Mouse (Mus musculus) gastrocnemius, postnatal 14 days (tissue): ENCODE data around the gene Skap1. TPM values are rescaled to one million over a fixed set of nuclear protein-coding genes. Genes with fewer than 3 reads are reported as not detected.

Experiments used
- DNase-seq: peaks from one replicate; pipeline ENCODE4 v3.0.0; 2021; ENCODE audit warnings: mixed read lengths
- intact Hi-C: fragments of 180-260 bp; cut with DNase I; formaldehyde crosslinking; loops from one replicate; pipeline ENCODE4 v1.15.1; 2025; ENCODE audit warnings: low total_unique reads
- total RNA-seq, 2 experiments: library from RNA; stranded (reverse); gene quantifications; 2 replicates each; pipeline ENCODE4 v1.2.3; 2021

Gene Skap1
- total RNA-seq, 2 experiments from 2014 or later: 0.20 TPM; not detected in 1

DNA sequence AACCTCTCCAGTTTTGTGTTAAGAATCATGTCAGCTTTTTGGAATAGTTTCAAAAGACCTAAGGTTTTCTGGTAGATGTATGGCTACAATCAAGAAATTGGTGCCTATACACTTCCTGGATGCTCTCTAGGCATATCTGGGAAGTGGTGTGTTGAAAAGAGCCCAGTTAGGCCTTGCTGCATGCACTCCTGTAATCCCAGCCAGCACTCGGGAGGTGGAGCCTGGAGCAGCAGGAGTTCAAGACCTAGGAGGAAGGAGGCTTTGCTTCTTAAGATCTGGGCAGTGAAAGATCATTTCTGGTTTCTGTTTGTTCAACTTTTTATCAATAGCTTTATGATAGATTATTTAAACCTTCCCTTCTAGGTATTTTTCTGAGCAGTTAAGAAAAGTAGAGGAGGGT, 326.3 kb downstream of the Skap1 start:
- DNase-seq: no peak

DNA sequence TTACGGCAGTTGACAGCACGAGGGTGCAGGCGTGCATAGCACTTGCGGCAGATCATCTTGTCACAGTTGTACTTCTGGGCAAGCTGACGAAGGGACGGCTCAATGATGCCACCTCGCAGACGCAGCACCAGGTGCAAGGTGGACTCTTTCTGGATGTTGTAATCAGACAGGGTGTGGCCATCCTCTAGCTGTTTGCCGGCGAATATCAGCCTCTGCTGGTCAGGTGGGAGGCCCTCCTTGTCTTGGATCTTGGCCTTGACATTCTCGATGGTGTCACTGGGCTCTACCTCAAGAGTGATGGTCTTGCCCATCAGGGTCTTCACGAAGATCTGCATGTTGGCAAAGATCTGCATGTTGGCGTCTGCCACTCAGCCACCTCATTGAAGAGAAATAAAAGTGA, 331.1 kb downstream of the Skap1 start:
- intact Hi-C loops: no loop called here
- no peak for DNase-seq

More for the DNA sequence above, 326.3 kb downstream of the Skap1 start:
- intact Hi-C loops: no loop called here

DNA sequence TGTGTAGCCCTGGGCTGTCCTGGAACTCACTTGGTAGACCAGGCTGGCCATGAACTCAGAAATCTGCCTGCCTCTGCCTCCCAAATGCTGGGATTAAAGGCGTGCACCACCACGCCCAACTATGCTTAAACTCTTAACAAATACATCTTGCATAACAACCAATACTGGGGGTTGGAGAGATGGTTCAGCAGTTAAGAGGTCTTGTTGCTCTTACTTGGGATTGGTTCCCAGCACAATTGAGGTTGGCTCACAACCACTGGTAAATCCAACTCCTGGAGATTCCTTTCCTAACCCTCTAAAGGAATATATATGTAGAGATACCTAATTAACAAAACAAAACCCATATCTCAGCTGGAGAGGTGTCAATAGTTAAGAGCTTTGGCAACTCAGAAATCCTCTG, 331.7 kb downstream of the Skap1 start:
- DNase-seq: no peak
- intact Hi-C loops: no loop called here

DNA sequence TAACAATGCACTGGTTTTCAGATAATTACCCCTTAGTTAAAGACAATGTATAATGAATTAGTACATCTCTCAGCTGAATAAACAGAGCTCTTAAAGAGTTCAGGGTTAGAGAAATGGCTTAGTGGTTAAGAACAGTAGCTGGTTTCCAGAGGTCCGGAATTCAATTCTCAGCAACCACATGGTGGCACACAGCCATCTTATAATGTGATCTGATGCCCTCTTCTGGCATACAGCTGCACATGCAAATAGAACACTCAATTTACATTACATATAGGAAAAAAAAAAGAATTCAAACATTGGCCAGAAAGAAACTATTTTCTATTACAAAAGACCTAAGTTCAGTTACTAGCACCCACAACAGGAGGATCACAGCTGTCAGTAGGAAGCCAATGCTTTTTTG, 332.2 kb downstream of the Skap1 start:
- intact Hi-C loops: no loop called here
- DNase-seq: no peak

DNA sequence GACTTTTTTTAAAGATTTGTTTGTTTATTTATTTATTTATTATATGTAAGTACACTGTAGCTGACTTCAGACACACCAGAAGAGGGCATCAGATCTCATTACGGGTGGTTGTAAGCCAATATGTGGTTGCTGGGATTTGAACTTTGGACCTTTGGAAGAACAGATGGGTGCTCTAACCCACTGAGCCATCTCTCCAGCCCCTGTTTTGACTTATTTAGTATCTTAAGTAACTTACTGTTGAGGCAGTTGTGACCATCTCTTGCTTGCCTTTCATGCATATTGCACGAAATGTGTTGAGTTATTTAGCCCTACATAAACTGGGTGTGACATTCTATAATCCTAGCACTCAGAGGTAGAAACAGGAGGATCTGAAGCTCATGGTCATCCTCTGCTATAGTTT, 335.1 kb downstream of the Skap1 start:
- intact Hi-C loops: no loop called here
- no peak for DNase-seq

DNA sequence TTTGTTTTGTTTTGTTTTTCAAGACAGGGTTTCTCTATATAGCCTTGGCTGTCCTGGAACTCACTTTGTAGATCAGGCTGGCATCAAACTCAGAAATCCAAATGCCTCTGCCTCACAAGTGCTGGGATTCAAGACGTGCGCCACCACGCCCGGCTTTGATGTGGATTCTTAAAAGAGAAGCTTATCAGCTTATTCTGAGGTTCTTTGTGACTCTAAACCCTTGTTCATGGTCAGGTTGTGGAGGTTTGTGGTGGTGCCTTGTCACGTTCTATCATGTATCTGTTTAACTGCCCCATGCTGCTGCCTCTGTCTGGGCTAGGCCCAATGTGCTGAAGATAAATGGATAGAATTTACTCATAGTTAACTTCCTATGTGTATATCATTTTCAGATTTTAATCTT, 341.2 kb downstream of the Skap1 start:
- intact Hi-C loops: no loop called here
- no peak for DNase-seq

DNA sequence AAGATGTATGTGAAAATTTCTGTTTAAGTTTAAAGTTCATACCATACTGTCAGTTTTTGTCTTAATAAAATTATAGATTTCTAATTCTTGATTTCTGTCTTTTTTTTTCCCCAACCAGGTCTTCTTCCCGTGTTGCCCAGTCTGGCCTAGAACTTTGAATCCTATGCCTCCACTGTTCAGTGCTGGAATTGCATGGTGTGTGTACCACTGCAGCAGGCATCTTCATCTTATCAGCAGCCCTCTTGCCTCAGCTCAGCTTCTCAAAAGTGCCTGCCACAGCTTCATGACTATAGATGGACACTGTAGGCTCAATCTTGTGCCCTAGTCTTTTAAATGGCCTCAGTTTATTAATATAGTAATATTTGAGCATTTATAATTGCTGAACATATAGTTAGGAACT, 343.7 kb downstream of the Skap1 start:
- intact Hi-C loops: no loop called here
- no peak for DNase-seq

Other genes starting within 250 kb of the Skap1 start
- under 1 TPM; 0.49 to 0.59 TPM for gene Hoxb9, start 193.1 kb upstream of the Skap1 start, total RNA-seq
- gene Hoxb8, start 182.7 kb upstream of the Skap1 start, total RNA-seq: under 1 TPM; 0.71 to 0.74 TPM
- 1 to 10 TPM; 1.5 to 1.6 TPM for gene Hoxb7, start 178.0 kb upstream of the Skap1 start, total RNA-seq
- gene Hoxb6, start 172.1 kb upstream of the Skap1 start, total RNA-seq: under 1 TPM; 0.43 to 0.75 TPM
- gene Hoxb5, start 161.3 kb upstream of the Skap1 start, total RNA-seq: under 1 TPM; 0.90 to 0.91 TPM
- under 1 TPM; 0.51 to 0.53 TPM for gene Hoxb4, start 146.3 kb upstream of the Skap1 start, total RNA-seq
- under 1 TPM; 0.66 to 0.80 TPM for gene Hoxb3, start 141.3 kb upstream of the Skap1 start, total RNA-seq
- 1 to 10 TPM in 1 of 2 experiments, under 1 TPM in 1; 0.51 to 1.1 TPM for gene Hoxb2, start 114.1 kb upstream of the Skap1 start, total RNA-seq
- gene Hoxb1, start 98.8 kb upstream of the Skap1 start, total RNA-seq: not detected